Mouse (Mus musculus) brain, embryonic 14.5 days (tissue): Measurements from ENCODE around the gene Eps8. TPM values are rescaled to one million over a fixed set of nuclear protein-coding genes. Genes with fewer than 3 reads are reported as not detected.

Experiments used
- DNase-seq: peaks from one replicate; pipeline ENCODE4 v3.0.0-alpha.2; 2011; ENCODE audit warnings: low read depth
- CTCF ChIP-seq: fragments of 200-500 bp; IDR thresholded peaks from 2 replicates; pipeline ENCODE4 v1.5.1; 2012; ENCODE audit warnings: inconsistent platforms, mild to moderate bottlenecking, moderate library complexity, borderline replicate concordance; ENCODE audit not compliant: insufficient read depth, insufficient read length; ENCODE audit errors: extremely low read depth
- POLR2A ChIP-seq: fragments of 200-500 bp; IDR thresholded peaks from 2 replicates; pipeline ENCODE4 v1.6.1; 2012; ENCODE audit warnings: mild to moderate bottlenecking, inconsistent platforms, borderline replicate concordance; ENCODE audit not compliant: poor library complexity, insufficient read depth, insufficient read length, severe bottlenecking; ENCODE audit errors: extremely low read depth
- polyA plus RNA-seq: library from polyadenylated mRNA; depleted of rRNA; stranded (reverse); fragments of >200 nt; gene quantifications from 2 replicates; pipeline ENCODE4 v1.2.3, GENCODE M21; 2012

Gene Eps8
- polyA plus RNA-seq, 1 experiment, result 8.0 TPM

DNA sequence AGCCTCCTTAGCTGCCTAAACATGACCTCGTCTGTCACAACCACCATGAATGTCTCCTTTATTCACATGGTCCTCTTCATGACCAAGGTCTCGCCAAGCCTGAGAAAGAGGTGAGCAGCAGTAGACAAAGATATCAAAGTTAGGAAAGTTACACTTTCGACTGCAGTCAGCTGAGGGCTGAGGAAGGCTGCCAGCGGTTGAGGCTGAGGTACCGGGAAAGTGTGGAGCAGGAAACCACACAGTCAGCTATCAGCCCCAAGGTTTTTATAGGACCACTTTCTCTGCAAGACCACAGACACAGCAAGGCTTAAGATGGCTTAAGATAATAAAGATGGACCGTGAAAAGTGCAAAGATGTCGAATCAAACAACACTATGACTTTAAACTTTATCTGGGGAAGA lies 17.2 kb downstream of the Eps8 start:
- TF ChIP-seq CTCF, result no peak
- no peak for DNase-seq

- TF ChIP-seq POLR2A, result no peak
- no peak for TF ChIP-seq CTCF
- no peak for DNase-seq
These were observed 18.5 kb downstream of the Eps8 start for GRCm38 (mm10) chr6:137636131-137636530.

DNA sequence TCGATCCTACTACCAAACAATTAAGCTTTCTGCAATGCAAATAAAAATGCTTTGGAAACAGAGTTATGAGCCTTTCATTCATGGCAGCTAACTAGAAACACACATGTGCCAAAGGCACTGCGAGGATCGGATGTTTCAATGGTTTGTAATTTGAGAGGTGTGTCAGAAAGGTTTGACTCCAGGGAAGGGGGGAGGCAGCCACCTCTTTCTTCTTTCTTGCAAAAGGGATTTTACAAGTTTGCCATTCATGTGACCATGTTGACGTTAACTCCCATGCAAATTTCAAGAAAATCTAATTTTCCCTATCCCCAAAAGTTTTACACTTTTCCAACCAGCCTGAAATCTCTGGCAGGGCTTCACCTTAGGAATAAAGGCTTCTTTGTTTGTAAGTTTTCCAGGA lies 21.1 kb downstream of the Eps8 start:
- DNase-seq, result peak; percentile 9
- no peak for TF ChIP-seq POLR2A
- TF ChIP-seq CTCF, result no peak

- no peak for TF ChIP-seq POLR2A
- TF ChIP-seq CTCF, result no peak
- no peak for DNase-seq
These were observed 21.6 kb downstream of the Eps8 start for GRCm38 (mm10) chr6:137633121-137633520.

GRCm38 (mm10) chr6:137630387-137630786 lies 24.3 kb downstream of the Eps8 start:
- no peak for DNase-seq

GRCm38 (mm10) chr6:137629603-137630231 lies 25.0 kb downstream of the Eps8 start:
- TF ChIP-seq POLR2A (no peak), CTCF (no peak)
- peak; percentile 65 for DNase-seq

More at GRCm38 (mm10) chr6:137630387-137630786, 24.3 kb downstream of the Eps8 start:
- no peak for TF ChIP-seq POLR2A
- TF ChIP-seq CTCF, result no peak

GRCm38 (mm10) chr6:137628715-137629114 lies 26.0 kb downstream of the Eps8 start:
- no peak for DNase-seq
- TF ChIP-seq CTCF, result no peak
- TF ChIP-seq POLR2A, result no peak

GRCm38 (mm10) chr6:137621021-137621420 lies 33.7 kb downstream of the Eps8 start:
- TF ChIP-seq POLR2A, result no peak
- no peak for TF ChIP-seq CTCF
- no peak for DNase-seq

- TF ChIP-seq CTCF (no peak), POLR2A (no peak)
- DNase-seq, result peak; percentile 57
These were observed 40.8 kb downstream of the Eps8 start for GRCm38 (mm10) chr6:137613903-137614302.

DNA sequence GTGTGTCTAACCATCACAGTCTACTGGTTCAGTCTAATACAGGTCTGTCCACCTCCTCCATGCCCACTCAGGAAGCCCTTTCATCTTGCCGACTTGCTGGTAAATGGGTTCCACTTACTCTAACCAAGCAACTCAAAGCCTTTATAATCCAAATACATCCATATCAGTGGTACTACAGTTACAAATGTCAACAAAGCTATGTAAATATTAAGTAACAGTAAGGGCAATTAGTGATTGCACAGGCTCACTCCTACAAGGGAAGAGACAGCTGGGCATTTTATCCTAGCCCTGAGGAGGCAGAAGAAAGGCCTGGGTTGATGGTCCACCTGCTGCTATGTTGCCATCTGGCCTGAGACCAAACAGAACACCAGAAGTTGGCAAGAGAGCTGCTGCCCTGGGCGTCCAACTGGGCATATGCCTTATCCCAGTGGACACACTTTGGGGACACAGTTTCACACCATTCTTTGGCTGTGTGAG lies 42.6 kb downstream of the Eps8 start:
- peak; percentile 45 for DNase-seq

GRCm38 (mm10) chr6:137608160-137608930 lies 46.3 kb downstream of the Eps8 start:
- TF ChIP-seq CTCF (no peak), POLR2A (no peak)
- no peak for DNase-seq

More for the DNA sequence above, 42.6 kb downstream of the Eps8 start:
- TF ChIP-seq CTCF (no peak), POLR2A (no peak)

GRCm38 (mm10) chr6:137606541-137606940 lies 48.1 kb downstream of the Eps8 start:
- TF ChIP-seq POLR2A, result no peak
- TF ChIP-seq CTCF, result no peak
- DNase-seq, result no peak
